Mouse (Mus musculus) adrenal gland (tissue): Measurements from ENCODE around the gene Zfp937.
"Not testable (repeated sequence)": the region's sequence is repeated elsewhere in the genome, so short reads cannot be mapped to it uniquely, and the experiment has no call there.

Experiments used
- intact Hi-C: fragments of 180-260 bp; cut with DNase I; formaldehyde crosslinking; loops from one replicate; pipeline ENCODE4 v1.15.1; 2025
- long read RNA-seq, 2 experiments: library from polyadenylated mRNA; unstranded; transcript quantifications; one replicate each; pipeline ENCODE4 v2.0.0; 2020; ENCODE audit warnings: borderline replicate concordance in 1 of 2; ENCODE audit not compliant: insufficient replicate concordance in 1 of 2

The Zfp937 gene
- long read RNA-seq, experiment 1, partial matches to known transcripts = 0 of 1 reads
- long read RNA-seq, experiment 1, other reads (novel, unspliced or antisense) = 1 of 1 reads
- long read RNA-seq, experiment 2, partial matches to known transcripts = 1 of 5 reads
- long read RNA-seq, experiment 2, other reads (novel, unspliced or antisense) = 3 of 5 reads

DNA sequence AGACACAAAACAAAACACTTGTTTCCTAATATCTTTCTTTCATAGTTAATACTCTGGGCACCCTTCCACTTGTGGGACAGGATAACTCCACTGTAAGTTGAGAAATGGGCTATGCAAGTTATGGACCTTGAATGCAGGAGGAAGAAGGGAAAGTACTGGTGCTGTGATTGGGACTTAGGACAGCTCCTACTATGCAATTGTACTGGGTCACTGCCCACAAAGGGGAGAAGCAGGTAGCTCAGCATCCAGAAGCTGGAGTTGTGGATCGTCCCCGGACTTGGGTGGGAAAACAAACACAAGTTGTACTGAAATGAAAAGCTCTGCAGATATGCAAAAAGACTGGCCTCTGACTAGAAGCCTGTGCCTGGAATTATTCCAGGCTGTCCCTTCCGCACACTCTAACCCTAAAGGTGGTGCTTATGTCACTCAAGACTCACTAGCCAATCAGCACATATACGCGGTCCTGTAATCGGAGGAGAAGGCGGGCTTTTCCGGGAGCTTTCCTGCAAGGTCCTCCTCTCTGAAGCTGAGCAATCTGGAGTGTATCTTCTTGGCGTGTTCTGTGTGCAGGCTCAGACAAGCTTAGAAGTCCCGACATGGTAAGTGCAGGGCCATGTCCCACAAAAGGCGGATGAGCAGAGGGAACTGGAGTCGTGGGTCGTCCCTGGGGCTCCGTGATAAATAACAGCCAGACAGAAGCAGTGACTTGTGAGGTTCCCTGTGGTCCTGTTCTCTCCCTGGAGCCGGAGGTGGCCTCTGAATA, at the start of gene Zfp937:
Zfp937 (plus strand) TSS at position 474 of the 763 bp plus-strand sequence.
- intact Hi-C loops = loop anchor here (5.0 kb wide), 1 partner anchor 235 kb away; the partner anchor contains the start of gene Zfp442

DNA sequence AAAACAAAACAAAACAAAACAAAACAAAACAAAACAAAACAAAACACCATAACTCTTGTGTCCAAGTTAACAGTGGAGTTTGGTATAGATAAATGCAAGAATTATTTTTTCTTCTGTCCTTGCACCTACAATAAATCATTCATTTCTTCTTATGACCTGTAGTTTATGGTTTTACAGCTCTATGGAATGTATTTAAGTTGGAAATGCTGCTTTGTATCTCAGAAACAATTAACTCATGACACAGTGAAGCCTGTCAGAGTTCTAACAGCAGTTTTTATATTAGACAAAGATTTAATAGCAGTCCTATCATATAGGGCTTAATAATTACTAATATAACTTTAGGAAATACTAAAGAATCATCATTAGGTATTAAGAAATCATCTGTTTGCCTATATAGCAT, 44.0 kb upstream of the Zfp937 start:
- intact Hi-C loops = no loop called here

DNA sequence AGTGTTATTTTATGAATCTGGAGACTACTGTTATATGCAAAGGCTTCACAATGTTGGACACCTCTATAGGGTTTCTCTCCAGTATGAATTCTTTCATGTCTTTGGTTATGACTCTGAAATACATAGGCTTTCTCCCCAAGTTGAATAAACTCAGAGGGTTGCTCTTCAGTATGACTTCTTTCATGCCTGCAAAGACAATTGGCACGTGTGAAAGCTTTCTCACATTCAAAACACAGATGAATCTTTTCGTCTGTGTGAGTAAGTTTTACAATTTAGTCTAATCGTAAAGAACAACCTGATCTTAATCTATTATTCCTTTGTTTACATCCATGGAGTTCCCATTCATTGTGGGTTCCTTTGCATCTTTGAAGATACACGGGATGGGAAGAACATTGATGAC, 38.3 kb upstream of the Zfp937 start, which contains the start of gene Gm10770:
Gm10770 (minus strand) TSS at position 101 of the 400 bp plus-strand sequence.
- intact Hi-C loops = not testable (repeated sequence)

DNA sequence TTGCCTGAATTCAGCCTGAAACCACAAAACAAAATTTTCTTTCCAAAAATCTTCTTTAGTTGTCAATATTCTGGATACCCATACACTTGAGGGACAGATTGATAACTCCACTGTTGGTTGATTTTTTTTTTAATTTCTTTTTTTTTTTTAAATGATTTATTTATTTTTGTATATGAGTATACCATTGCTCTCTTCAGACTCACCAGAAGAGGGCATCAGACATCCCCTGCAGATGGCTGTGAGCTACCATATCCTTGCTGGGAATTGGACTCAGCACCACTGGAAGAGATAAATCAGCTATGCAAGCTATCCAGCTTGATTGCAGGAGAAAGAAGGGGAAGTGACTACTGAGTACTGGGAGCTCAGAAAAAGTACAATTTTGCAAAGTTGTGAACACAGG, 36.8 kb upstream of the Zfp937 start:
- intact Hi-C loops = not testable (repeated sequence)

DNA sequence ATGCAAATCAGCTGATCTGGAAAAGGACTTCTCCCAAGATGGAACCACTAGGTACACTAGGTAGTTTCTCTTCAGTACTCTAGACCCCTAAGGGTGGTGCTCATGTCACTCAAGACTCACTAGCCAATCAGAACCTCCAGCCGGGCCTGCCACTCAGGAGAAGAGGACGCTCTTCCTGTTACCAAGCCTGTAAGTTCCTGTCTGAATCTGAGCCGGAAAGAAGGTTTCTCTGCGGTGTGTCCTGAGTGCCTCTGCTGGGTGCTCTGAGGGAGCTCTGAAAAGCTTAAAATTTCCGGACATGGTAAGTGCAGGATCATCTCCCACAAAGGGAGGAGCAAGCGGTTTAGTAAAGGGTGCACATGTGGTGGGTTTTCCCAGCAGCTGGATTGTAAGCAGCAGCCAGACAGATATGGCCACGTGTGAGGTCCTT, 36.3 kb upstream of the Zfp937 start, which contains the start of gene Gm14139:
Gm14139 (plus strand) TSS at position 186 of the 430 bp plus-strand sequence.
- intact Hi-C loops = not testable (repeated sequence)

DNA sequence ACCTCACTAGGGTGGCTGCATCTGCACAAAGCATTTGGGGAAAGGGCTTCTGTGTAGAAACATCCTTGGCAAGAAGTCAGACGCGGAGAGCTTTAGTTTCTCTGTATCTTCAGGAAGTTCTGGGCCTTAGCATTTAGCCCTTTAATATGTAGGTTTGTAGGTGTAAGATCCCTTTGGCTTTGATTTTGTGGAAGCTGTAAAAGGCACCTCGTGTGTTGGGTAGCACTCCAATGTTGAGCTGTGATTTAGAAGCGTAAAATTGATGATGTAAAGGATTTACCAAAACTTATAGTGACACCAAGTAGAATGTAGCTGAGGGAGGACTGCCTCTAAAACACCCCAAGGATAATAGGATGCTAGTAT, 471 bp downstream of the Zfp937 start:
- intact Hi-C loops = loop anchor here (5.0 kb wide), 1 partner anchor 234 kb away; the partner anchor contains the start of gene Zfp442

DNA sequence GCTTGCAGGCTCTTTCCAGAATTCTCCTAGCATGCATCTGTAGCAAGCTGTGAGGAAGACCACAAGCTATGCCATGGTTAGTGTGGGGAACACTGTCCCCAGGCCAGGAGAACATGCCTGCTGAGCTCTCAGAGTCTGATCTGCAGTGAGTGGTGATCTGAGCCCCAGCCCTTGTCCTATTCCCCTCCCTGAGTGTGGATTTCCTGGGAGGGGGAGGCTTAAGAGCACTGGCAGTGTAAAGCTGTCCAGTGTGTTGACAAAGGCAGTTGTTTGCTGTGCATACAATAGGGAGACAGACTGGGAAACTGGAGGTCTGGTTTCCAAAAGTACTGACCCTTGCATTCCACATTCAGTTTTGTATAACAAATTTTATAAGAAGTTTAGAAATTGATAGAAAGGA, 5.4 kb downstream of the Zfp937 start:
- intact Hi-C loops = not testable (repeated sequence)

DNA sequence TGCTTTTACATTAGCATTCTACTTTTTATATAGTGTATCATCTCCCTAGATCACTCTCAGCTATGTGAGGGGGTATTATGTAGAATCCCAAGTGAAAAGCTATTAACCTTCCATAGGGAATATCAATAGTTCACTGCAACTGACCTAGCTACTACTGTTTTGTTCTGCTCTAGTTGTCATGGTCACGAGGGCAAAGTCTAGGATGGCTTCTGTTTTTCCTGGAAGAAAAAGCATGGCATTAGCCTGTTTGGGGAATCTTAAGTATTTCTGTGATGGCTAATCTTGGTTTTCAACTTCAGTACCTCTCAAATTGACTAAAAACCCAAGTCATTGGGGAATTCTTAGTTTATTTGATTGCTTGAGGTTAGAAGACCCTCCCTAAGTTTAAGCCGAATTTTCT, 25.3 kb downstream of the Zfp937 start:
- intact Hi-C loops = loop anchor here (10.0 kb wide), 1 partner anchor 82 kb away; the partner anchor contains the start of gene Gm10130

DNA sequence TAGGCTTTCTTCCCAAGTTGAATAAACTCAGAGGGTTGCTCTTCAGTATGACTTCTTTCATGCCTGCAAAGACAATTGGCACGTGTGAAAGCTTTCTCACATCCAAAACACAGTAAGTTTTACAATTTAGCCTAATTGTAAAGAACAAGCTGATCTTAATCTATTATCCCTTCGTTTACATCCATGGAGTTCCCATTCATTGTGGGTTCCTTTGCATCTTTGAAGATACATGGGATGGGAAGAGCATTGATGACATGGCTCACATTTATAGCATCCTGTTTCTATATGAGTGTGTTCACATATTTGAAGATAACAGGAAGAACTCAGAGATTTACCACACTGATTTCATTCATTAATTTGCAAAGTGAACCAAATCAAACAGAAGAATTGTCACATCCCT, 37.6 kb downstream of the Zfp937 start, which contains the start of gene Gm21994:
Gm21994 (minus strand) TSS at position 101 of the 400 bp plus-strand sequence.
- intact Hi-C loops = not testable (repeated sequence)

DNA sequence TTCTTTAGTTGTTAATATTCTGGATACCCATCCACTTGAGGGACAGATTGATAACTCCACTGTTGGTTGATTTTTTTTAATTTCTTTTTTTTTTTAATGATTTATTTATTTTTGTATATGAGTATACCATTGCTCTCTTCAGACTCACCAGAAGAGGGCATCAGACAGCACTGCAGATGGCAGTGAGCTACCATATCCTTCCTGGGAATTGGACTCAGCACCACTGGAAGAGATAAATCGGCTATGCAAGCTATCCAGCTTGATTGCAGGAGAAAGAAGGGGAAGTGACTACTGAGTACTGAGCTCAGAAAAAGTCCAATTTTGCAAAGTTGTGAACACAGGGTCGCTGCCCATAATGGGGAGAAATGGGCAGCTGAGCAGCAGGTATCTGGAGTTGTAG, 39.0 kb downstream of the Zfp937 start:
- intact Hi-C loops = not testable (repeated sequence)

DNA sequence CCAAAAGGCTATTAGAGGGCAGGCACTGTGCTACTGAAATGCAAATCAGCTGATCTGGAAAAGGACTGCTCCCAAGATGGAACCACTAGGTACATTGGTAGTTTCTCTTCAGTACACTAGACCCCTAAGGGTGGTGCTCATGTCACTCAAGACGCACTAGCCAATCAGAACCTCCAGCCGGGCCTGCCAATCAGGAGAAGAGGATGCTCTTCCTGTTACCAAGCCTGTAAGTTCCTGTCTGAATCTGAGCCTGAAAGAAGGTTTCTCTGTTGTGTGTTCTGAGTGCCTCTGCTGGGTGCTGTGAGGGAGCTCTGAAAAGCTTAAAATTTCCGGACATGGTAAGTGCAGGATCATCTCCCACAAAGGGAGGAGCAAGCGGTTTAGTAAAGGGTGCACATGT, 39.4 kb downstream of the Zfp937 start, which contains the start of gene Gm14124:
Gm14124 (plus strand) TSS at position 227 of the 400 bp plus-strand sequence.
- intact Hi-C loops = not testable (repeated sequence)
